Mouse (Mus musculus) kidney, adult 2 months (tissue): ENCODE results near the gene Nfam1.

Source experiments
- CTCF ChIP-seq: fragments of 200-500 bp; conservative IDR thresholded peaks from 2 replicates; pipeline ENCODE4 v1.5.1; 2011; ENCODE audit warnings: low read depth, mild to moderate bottlenecking, control low read depth, low read length, moderate library complexity, mixed read lengths; ENCODE audit not compliant: insufficient read depth, insufficient read length
- POLR2A ChIP-seq: fragments of 200-500 bp; IDR thresholded peaks from one replicate; pipeline ENCODE4 v1.6.1; 2011; ENCODE audit warnings: low read depth, low read length, control low read depth

DNA sequence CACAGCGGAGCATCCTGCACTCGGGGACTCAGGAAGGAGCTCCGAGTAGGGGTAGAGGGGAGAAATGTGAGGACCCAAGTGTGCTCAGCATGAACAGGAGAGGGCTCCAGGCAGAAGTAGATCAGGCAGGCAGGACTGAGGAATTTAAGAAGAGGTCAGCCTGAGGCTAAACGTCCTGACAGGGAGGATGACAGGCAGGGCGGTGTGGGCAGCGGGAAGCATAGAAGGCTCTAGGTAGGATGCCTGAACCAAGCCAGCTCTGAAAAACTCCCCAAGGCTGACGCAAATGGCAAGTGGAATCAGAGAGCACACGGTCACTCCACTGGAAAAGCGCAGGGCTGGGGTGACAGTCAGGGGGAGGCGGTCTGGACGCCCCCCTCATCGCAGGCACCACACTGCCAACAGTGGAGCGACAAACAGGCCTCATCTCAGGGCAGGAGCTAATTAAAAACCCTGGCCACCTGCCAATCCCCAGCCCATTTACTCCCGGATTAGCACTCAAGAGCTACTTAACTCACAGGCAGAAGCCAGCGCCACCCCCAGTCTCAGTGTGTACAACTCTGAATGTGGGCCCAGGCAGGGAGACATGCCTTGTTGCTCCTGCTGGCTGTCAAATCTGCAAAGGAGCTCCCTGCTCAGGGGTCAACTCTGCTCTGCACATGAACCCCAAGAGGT, 22.0 kb downstream of the Nfam1 start:
- TF ChIP-seq CTCF = no peak
- no peak for TF ChIP-seq POLR2A
